8 mouse cellular contexts compared by ENCODE assay signal in genomic region chr5:137746282-137746850, GRCm38 (mm10). TPM values are rescaled to one million over a fixed set of nuclear protein-coding genes. Genes with fewer than 3 reads are reported as not detected.
DNase-seq lines count a peak whose midpoint lies in the region; ATAC-seq and TF ChIP-seq lines count a peak whose summit lies in the region.

No protein-coding gene starts in this region.

- no peaks in the 10 kb centered on the region for H3K9me3 ChIP-seq in intestine, embryonic 14.5 days (ENCODE audit: control insufficient read depth, low read length)
- no peaks in the 10 kb centered on the region for H3K9me3 ChIP-seq in neural tube, embryonic 14.5 days (ENCODE audit: control insufficient read depth, low read length)

- peak; percentile 56 to 64 for DNase-seq in cerebellum, postnatal 14 days
- DNase-seq in c-Kit-negative CD71-positive TER-119-positive erythroid progenitor cells, embryonic 14.5 days (ENCODE audit: low read depth, low spot score) = peak; percentile 55
- DNase-seq in gastrocnemius, postnatal 10 days = peak; percentile 75
- DNase-seq in intestine, embryonic 14.5 days (ENCODE audit: low spot score) = no peak
- DNase-seq in lung, adult 2 months = peak; percentile 71
- peak; percentile 62 for DNase-seq in urinary bladder, postnatal 25 days (ENCODE audit: low spot score)

- H3K27me3 ChIP-seq in intestine, embryonic 14.5 days (replicated peaks; ENCODE audit: control insufficient read depth, insufficient read depth, low read length) = no peaks in the 10 kb centered on the region
- no peaks in the 10 kb centered on the region for H3K27me3 ChIP-seq in neural tube, embryonic 14.5 days (ENCODE audit: control insufficient read depth, insufficient read depth, low read length)

- H3K4me1 ChIP-seq in intestine, embryonic 14.5 days (replicated peaks; ENCODE audit: control insufficient read depth, insufficient read depth, low read length) = peaks cover 27% of the 10 kb centered on the region
- peaks cover 10% of the 10 kb centered on the region for H3K4me1 ChIP-seq in lung, adult 2 months (ENCODE audit: control insufficient read depth, insufficient read depth, low read length)
- peaks cover 25% of the 10 kb centered on the region for H3K4me1 ChIP-seq in neural tube, embryonic 14.5 days (ENCODE audit: control insufficient read depth, insufficient read depth, low read length)

- H3K36me3 ChIP-seq in intestine, embryonic 14.5 days (ENCODE audit: control insufficient read depth, insufficient read depth, low read length) = peaks cover 9% of the 10 kb centered on the region
- no peaks in the 10 kb centered on the region for H3K36me3 ChIP-seq in neural tube, embryonic 14.5 days (ENCODE audit: control insufficient read depth, insufficient read depth, low read length)

- peak overlapping the region; percentile 77 for H3K9ac ChIP-seq in intestine, embryonic 14.5 days (ENCODE audit: low read length)
- peak overlapping the region; percentile 71 for H3K9ac ChIP-seq in neural tube, embryonic 14.5 days (replicated peaks; ENCODE audit: low read depth, low read length)

- 0% methylated on average over 20 of the region's 20 CpGs for WGBS in intestine, embryonic 14.5 days
- 0% methylated on average over 20 of the region's 20 CpGs for WGBS in lung, adult 2 months
- WGBS in neural tube, embryonic 14.5 days = 0% methylated on average over 20 of the region's 20 CpGs

- peak overlapping the region; percentile 97 for H3K4me2 ChIP-seq in intestine, embryonic 14.5 days (ENCODE audit: low read length)
- H3K4me2 ChIP-seq in neural tube, embryonic 14.5 days (ENCODE audit: low read depth, low read length) = peak overlapping the region; percentile 98

- TF ChIP-seq CTCF in lung, adult 2 months (IDR thresholded peaks at IDR 0.05; ENCODE audit: insufficient read depth, low read length) = no peak

- H3K27ac ChIP-seq in intestine, embryonic 14.5 days (ENCODE audit: low read depth) = peak overlapping the region; percentile 93
- peak overlapping the region; percentile 81 for H3K27ac ChIP-seq in neural tube, embryonic 14.5 days (ENCODE audit: low read depth, low read length)

- ATAC-seq in cerebellum, adult (ENCODE audit: insufficient number of reproducible peaks, low FRiP score, low TSS enrichment) = no peak
- peak; percentile 38 for ATAC-seq in intestine, embryonic 14.5 days (replicated peaks; ENCODE audit: low FRiP score, low TSS enrichment, low read depth)
- ATAC-seq in neural tube, embryonic 14.5 days (ENCODE audit: low read depth) = peak; percentile 9; the same call in 1 of the 2 replicates

- H3K4me3 ChIP-seq in intestine, embryonic 14.5 days (ENCODE audit: low read depth, low read length) = peak overlapping the region; percentile 88
- H3K4me3 ChIP-seq in lung, adult 2 months (replicated peaks; ENCODE audit: extremely low read depth, low read depth, low read length) = peak overlapping the region; percentile 81
- H3K4me3 ChIP-seq in neural tube, embryonic 14.5 days (ENCODE audit: low read depth, low read length) = peak overlapping the region; percentile 42

- TF ChIP-seq POLR2A in lung, adult 2 months (IDR thresholded peaks at IDR 0.05; ENCODE audit: borderline replicate concordance, extremely low read depth, low read depth, low read length) = no peak

RNA-seq across cellular contexts. Expression of gene Tsc22d4, which starts 0.8 kb away (rescaled TPM):
- 100 to 1,000 TPM; 189 to 203 TPM for total RNA-seq in gastrocnemius, postnatal 10 days (2021)
- 121 and 125 TPM in 2 replicates for polyA plus RNA-seq in intestine, embryonic 14.5 days (2014; fragmentation: Nextera tagmentation; extraction: Ambion mirVana)
- polyA plus RNA-seq in lung, adult 2 months (2012; rRNA removed) = 103 and 110 TPM in 2 replicates
- polyA plus RNA-seq in neural tube, embryonic 14.5 days (2014; fragmentation: Nextera tagmentation; extraction: Ambion mirVana) = 80.1 and 85.1 TPM in 2 replicates

RNA-seq across cellular contexts. Expression of gene Nyap1, which starts 5.0 kb away (rescaled TPM):
- under 1 TPM; 0.45 to 0.75 TPM for total RNA-seq in gastrocnemius, postnatal 10 days (2021)
- 1.5 and 1.9 TPM in 2 replicates for polyA plus RNA-seq in intestine, embryonic 14.5 days (2014; fragmentation: Nextera tagmentation; extraction: Ambion mirVana)
- 2.3 and 2.4 TPM in 2 replicates for polyA plus RNA-seq in lung, adult 2 months (2012; rRNA removed)
- 13.6 and 22.3 TPM in 2 replicates for polyA plus RNA-seq in neural tube, embryonic 14.5 days (2014; fragmentation: Nextera tagmentation; extraction: Ambion mirVana)

RNA-seq across cellular contexts. Expression of gene Ppp1r35, which starts 32.3 kb away (rescaled TPM):
- 10 to 100 TPM in 1 of 2 experiments, 1 to 10 TPM in 1; 9.8 to 13.5 TPM for total RNA-seq in gastrocnemius, postnatal 10 days (2021)
- polyA plus RNA-seq in intestine, embryonic 14.5 days (2014; fragmentation: Nextera tagmentation; extraction: Ambion mirVana) = 25.5 and 35.4 TPM in 2 replicates
- 32.7 and 46.7 TPM in 2 replicates for polyA plus RNA-seq in lung, adult 2 months (2012; rRNA removed)
- 37.8 and 43.7 TPM in 2 replicates for polyA plus RNA-seq in neural tube, embryonic 14.5 days (2014; fragmentation: Nextera tagmentation; extraction: Ambion mirVana)

RNA-seq across cellular contexts. Expression of gene Mepce, which starts 41.1 kb away (rescaled TPM):
- total RNA-seq in gastrocnemius, postnatal 10 days (2021) = 10 to 100 TPM; 22.4 to 22.8 TPM
- 12.1 and 15.4 TPM in 2 replicates for polyA plus RNA-seq in intestine, embryonic 14.5 days (2014; fragmentation: Nextera tagmentation; extraction: Ambion mirVana)
- 43.3 and 44.2 TPM in 2 replicates for polyA plus RNA-seq in lung, adult 2 months (2012; rRNA removed)
- polyA plus RNA-seq in neural tube, embryonic 14.5 days (2014; fragmentation: Nextera tagmentation; extraction: Ambion mirVana) = 13.1 and 17.0 TPM in 2 replicates

RNA-seq across cellular contexts. Expression of gene Zcwpw1, which starts 41.2 kb away (rescaled TPM):
- 1 to 10 TPM; 2.0 to 3.1 TPM for total RNA-seq in gastrocnemius, postnatal 10 days (2021)
- 14.4 and 17.9 TPM in 2 replicates for polyA plus RNA-seq in intestine, embryonic 14.5 days (2014; fragmentation: Nextera tagmentation; extraction: Ambion mirVana)
- polyA plus RNA-seq in lung, adult 2 months (2012; rRNA removed) = 0.49 and 0.60 TPM in 2 replicates
- polyA plus RNA-seq in neural tube, embryonic 14.5 days (2014; fragmentation: Nextera tagmentation; extraction: Ambion mirVana) = 11.2 and 13.9 TPM in 2 replicates
